Mouse (Mus musculus): Measurements from ENCODE around the gene Gm32742. TPM values are rescaled to one million over a fixed set of nuclear protein-coding genes. Genes with fewer than 3 reads are reported as not detected.

Gm32742 gene
- polyA plus RNA-seq, 1 experiment: 0.02 TPM

DNA sequence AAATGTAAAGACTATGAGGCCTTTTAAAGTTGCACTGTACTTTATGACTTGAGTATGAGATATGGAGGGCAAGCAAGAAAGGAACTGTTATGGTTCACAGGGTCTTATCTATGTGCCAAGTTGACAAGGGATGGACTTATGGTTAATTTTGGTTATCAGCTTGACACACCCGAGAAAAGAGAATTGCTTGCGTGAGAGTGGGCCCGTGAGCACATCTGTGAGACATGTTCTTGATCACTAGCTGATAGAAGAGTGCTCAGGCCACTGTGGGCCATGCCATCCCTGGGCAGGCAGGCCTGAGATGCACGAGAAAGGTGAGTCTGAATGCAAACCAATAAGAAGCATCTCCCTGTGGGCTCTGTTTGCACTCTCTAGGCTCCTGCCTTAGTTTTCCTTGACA is 27.9 kb downstream of the Gm32742 start:
- Histone ChIP-seq H3K4me1 (ENCODE audit: control insufficient read depth, insufficient read depth, low read length) (no peaks in the 10 kb centered on the region), H3K27ac (ENCODE audit: insufficient read depth, low read depth, low read length) (no peak overlapping the region), H3K36me3 (ENCODE audit: control insufficient read depth, insufficient read depth, low read length) (no peaks in the 10 kb centered on the region), H3K4me3 (ENCODE audit: insufficient read depth, low read depth, low read length) (no peak overlapping the region), H3K27me3 (replicated peaks; ENCODE audit: control insufficient read depth, insufficient read depth, low read length) (no peaks in the 10 kb centered on the region)
- no peak for DNase-seq
- WGBS: 84% methylated on average over 4 of the region's 4 CpGs
- TF ChIP-seq CTCF (conservative IDR thresholded peaks at IDR 0.05; ENCODE audit: insufficient read depth, insufficient read length, low read depth, low read length) (no peak), POLR2A (IDR thresholded peaks at IDR 0.05; ENCODE audit: low read depth, low read length) (no peak)

DNA sequence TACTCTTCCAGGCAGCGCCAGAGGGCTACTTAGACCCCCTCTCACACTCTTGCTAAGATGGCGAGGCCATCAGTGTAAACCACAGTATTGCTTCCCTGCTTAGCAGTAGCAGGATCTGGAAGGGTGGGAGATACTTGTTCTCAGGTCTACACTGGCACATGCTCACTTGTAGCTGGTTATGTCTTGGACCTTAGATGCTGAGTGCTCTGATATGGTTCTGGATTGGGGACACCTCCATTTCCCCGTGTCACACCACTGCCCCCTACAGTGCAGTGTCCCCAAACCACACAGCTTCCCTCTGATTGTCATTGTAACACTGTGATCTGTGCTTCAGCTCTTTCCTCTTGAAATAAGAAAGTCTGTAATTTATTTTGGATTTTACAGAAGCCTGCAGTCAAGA is 28.3 kb downstream of the Gm32742 start:
- Histone ChIP-seq H3K4me3 (ENCODE audit: insufficient read depth, low read depth, low read length) (no peak overlapping the region), H3K36me3 (ENCODE audit: control insufficient read depth, insufficient read depth, low read length) (no peaks in the 10 kb centered on the region), H3K27me3 (replicated peaks; ENCODE audit: control insufficient read depth, insufficient read depth, low read length) (no peaks in the 10 kb centered on the region), H3K27ac (ENCODE audit: insufficient read depth, low read depth, low read length) (no peak overlapping the region), H3K4me1 (ENCODE audit: control insufficient read depth, insufficient read depth, low read length) (no peaks in the 10 kb centered on the region)
- TF ChIP-seq POLR2A (IDR thresholded peaks at IDR 0.05; ENCODE audit: low read depth, low read length) (no peak), CTCF (conservative IDR thresholded peaks at IDR 0.05; ENCODE audit: insufficient read depth, insufficient read length, low read depth, low read length) (peak; percentile 70)
- DNase-seq: peak; percentile 13
- WGBS: 62% methylated on average over 3 of the region's 3 CpGs

DNA sequence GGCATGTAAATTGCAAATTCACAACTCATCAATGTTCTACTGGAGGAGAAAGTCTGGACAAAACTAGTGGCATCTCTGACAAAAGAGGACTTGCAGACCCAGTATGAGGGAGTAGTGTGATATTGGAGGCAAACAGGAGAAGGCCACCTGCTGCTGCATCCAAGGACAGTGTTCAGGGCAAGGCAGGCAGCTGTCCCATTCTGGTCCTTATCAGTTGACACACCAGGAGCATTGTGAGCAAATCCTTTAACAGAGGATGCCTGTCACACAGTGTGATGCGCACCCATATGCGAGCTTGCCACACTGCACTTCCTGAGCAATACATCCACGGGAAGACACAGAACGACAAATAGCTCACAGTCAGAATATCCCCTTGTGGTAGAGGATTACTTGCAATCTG is 50.5 kb downstream of the Gm32742 start:
- Histone ChIP-seq H3K4me1 (ENCODE audit: control insufficient read depth, insufficient read depth, low read length) (no peaks in the 10 kb centered on the region), H3K36me3 (ENCODE audit: control insufficient read depth, insufficient read depth, low read length) (no peaks in the 10 kb centered on the region), H3K4me3 (ENCODE audit: insufficient read depth, low read depth, low read length) (no peak overlapping the region), H3K27me3 (replicated peaks; ENCODE audit: control insufficient read depth, insufficient read depth, low read length) (no peaks in the 10 kb centered on the region), H3K27ac (ENCODE audit: insufficient read depth, low read depth, low read length) (no peak overlapping the region)
- 73% methylated on average over 4 of the region's 4 CpGs for whole genome bisulfite sequencing
- DNase-seq: no peak
- TF ChIP-seq CTCF (conservative IDR thresholded peaks at IDR 0.05; ENCODE audit: insufficient read depth, insufficient read length, low read depth, low read length) (no peak), POLR2A (IDR thresholded peaks at IDR 0.05; ENCODE audit: low read depth, low read length) (no peak)

DNA sequence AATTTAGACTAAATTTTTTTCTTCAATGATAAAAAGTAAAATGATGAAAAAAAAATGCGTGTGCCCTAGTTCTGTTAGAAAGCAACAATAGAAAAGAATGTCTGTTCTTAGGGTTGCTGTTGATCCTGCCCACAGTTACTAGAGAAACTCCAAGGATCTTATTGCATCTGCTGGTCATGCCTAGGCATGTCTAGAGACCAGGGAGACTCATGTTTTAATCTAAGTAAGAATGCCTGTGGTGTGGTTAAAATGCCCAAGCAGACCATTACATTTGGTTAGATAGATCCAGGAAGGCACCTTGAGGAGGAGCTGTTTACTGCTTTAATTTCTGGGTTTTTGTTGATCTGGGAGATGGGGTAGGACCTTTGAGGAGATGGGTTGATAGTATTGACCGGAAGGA is 59.6 kb downstream of the Gm32742 start:
- no peaks in the 10 kb centered on the region for H3K4me1 ChIP-seq (ENCODE audit: control insufficient read depth, insufficient read depth, low read length)

DNA sequence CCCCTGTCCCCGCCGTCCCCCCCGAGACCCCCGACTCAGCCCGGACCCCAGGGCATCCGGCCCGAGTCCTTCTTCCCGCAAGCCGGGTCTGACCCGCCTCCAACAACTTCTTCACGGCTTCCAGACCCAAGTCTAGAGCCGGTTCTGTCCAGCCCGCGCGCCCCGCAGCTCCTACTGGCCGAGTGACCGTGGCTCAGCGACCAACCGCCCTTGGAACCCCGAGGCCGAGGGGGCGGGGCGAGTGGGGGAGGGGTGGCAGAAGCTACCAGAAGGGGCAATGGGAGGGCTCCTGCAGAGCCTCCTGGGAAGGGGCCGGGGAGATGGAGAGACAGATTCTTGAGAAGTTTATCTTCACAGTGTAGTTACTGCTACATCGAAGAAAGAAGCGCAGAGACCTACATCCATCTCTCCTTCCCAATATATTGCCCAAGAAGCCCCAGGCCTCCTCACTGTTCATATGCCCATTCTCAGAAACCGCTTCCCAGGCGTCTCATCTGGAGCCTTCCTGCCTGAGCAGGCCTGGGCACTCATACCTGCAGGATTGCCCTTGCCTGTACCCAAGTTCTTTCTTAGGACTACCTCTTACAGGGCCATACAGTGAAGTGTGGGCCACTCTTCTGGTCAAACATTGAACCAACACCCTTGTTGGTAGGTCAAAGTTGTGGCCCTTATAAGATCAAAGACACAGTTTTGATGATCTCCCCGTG is 61.4 kb downstream of the Gm32742 start:
- no peaks in the 10 kb centered on the region for H3K27me3 ChIP-seq (replicated peaks; ENCODE audit: control insufficient read depth, insufficient read depth, low read length)
- peak; percentile 41 for DNase-seq
- peak overlapping the region; percentile 12; the same call in 1 of the 2 replicates for H3K4me3 ChIP-seq (ENCODE audit: insufficient read depth, low read depth, low read length)
- 16% methylated on average over 30 of the region's 30 CpGs for WGBS
- no peak overlapping the region for H3K27ac ChIP-seq (ENCODE audit: insufficient read depth, low read depth, low read length)
- no peaks in the 10 kb centered on the region for H3K4me1 ChIP-seq (ENCODE audit: control insufficient read depth, insufficient read depth, low read length)
- H3K36me3 ChIP-seq (ENCODE audit: control insufficient read depth, insufficient read depth, low read length): no peaks in the 10 kb centered on the region
- TF ChIP-seq POLR2A (IDR thresholded peaks at IDR 0.05; ENCODE audit: low read depth, low read length): no peak
- TF ChIP-seq CTCF (conservative IDR thresholded peaks at IDR 0.05; ENCODE audit: insufficient read depth, insufficient read length, low read depth, low read length): no peak

More for the DNA sequence above, 59.6 kb downstream of the Gm32742 start:
- no peaks in the 10 kb centered on the region for H3K27me3 ChIP-seq (replicated peaks; ENCODE audit: control insufficient read depth, insufficient read depth, low read length)
- H3K27ac ChIP-seq (ENCODE audit: insufficient read depth, low read depth, low read length): no peak overlapping the region
- 86% methylated on average over 2 of the region's 2 CpGs for WGBS
- H3K36me3 ChIP-seq (ENCODE audit: control insufficient read depth, insufficient read depth, low read length): no peaks in the 10 kb centered on the region
- no peak overlapping the region for H3K4me3 ChIP-seq (ENCODE audit: insufficient read depth, low read depth, low read length)
- no peak for DNase-seq
- TF ChIP-seq POLR2A (IDR thresholded peaks at IDR 0.05; ENCODE audit: low read depth, low read length) (no peak), CTCF (conservative IDR thresholded peaks at IDR 0.05; ENCODE audit: insufficient read depth, insufficient read length, low read depth, low read length) (no peak)

DNA sequence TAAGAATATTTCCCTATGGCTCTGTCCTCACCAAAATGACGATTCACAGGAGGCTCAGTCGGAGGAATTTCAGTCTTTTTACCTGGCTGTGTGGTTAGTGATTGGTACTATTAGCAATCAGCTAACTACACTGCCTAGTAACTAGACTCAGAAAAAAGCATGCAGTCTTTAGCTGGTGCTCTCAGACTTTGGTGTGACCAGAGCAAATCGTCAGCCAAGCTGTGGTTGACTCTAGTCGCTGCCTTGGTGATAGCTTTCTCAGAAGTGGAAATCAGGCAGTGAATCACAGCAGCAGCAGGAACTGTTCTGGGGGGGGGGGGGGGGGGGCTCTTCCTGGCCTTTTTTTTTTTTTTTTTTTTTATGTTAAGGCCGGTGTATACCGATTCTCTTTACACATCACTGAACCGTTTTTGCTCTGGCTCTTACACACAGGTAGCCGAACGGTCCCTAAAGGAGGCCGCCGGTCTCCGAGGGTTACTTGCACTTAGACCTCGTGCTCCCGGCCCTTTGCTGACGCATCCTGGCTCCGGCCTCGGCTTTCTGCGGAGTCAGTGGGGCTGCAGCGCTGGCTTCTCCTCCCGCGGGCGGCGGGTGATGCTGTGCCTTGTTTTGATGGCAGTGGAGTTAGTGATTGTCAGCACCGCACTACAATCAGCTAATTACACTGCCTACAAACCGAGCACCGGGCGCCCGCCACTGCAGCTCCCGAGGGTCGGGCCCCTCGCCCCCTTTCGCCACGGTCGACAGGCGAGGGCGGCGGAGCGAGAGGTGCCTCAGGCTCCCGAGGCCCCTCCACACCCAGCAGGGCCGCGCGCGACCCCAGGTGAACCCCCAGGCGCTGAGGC is 62.1 kb downstream of the Gm32742 start:
- Histone ChIP-seq H3K27ac (ENCODE audit: insufficient read depth, low read depth, low read length) (no peak overlapping the region), H3K27me3 (replicated peaks; ENCODE audit: control insufficient read depth, insufficient read depth, low read length) (no peaks in the 10 kb centered on the region), H3K4me3 (ENCODE audit: insufficient read depth, low read depth, low read length) (peak overlapping the region; percentile 12; the same call in 1 of the 2 replicates), H3K36me3 (ENCODE audit: control insufficient read depth, insufficient read depth, low read length) (no peaks in the 10 kb centered on the region), H3K4me1 (ENCODE audit: control insufficient read depth, insufficient read depth, low read length) (no peaks in the 10 kb centered on the region)
- WGBS: 4% methylated on average over 44 of the region's 44 CpGs
- TF ChIP-seq CTCF (conservative IDR thresholded peaks at IDR 0.05; ENCODE audit: insufficient read depth, insufficient read length, low read depth, low read length) (no peak), POLR2A (IDR thresholded peaks at IDR 0.05; ENCODE audit: low read depth, low read length) (no peak)
- DNase-seq: peak; percentile 49

Data from kidney, adult 2 months (tissue).